Mouse (Mus musculus): ENCODE measurements around the gene Bex1. TPM values are rescaled to one million over a fixed set of nuclear protein-coding genes. Genes with fewer than 3 reads are reported as not detected.

Bex1 gene
- polyA plus RNA-seq, 1 experiment from 2014 or later = 260 TPM

DNA sequence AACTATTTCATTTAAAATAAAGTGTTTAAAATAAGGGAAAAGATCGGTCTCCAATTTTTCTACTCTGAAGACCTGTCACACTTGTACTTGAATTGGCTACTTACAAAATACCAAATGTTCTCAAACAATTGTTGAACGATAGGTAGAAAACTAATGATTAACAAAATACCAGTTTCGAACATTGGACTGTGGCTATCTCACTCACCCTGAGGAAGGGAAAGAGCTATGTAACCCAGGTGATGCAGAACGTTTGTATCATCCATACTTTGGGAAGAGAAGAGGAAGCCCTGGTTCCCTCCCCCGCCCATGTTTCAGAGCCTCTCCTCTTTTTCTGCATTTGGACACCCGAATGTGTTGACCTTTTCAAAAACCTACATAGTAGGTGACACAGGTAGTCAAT is 10.9 kb downstream of the Bex1 start:
- Histone ChIP-seq H3K36me3 (no peaks in the 10 kb centered on the region), H3K4me1 (no peaks in the 10 kb centered on the region), H3K27me3 (ENCODE audit: insufficient read depth, poor library complexity, severe bottlenecking) (no peaks in the 10 kb centered on the region), H3K27ac (no peak overlapping the region), H3K4me3 (no peak overlapping the region), H3K9me3 (no peaks in the 10 kb centered on the region)
- DNase-seq (ENCODE audit: low spot score) = no peak
- 70% methylated on average over 6 of the region's 6 CpGs for WGBS

DNA sequence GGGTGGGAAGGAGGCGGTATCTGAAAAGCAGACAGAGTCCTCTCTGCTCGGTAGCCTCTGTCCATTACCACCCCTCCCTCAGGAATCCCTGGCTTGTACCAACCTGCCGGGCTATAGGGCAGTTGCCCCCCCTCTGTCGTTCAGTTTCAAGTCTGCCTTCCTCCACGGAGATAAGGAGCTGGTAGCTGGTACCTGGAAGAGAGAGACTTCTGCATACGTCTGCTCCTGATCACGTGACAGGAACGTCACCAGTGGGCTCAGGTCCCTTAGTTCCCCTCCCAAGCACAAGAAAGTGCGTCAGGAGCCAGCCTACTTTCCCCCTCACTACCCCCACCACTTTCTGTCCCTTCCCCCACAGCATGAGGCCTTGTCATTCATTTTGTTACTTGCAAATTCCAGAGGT is 11.6 kb downstream of the Bex1 start, which contains the start of gene Tceal5:
Gene Tceal5, minus strand, starts transcription at position 213 of the 403 bp plus-strand sequence.
- Histone ChIP-seq H3K4me1 (no peaks in the 10 kb centered on the region), H3K27me3 (ENCODE audit: insufficient read depth, poor library complexity, severe bottlenecking) (no peaks in the 10 kb centered on the region), H3K9me3 (no peaks in the 10 kb centered on the region), H3K27ac (peak within 1 kb of the TSS; percentile 73), H3K4me3 (peak within 1 kb of the TSS; percentile 57), H3K36me3 (no peaks in the 10 kb centered on the region)
- peak; percentile 88 for DNase-seq (ENCODE audit: low spot score)
- WGBS = 23% methylated on average over 9 of the region's 9 CpGs

DNA sequence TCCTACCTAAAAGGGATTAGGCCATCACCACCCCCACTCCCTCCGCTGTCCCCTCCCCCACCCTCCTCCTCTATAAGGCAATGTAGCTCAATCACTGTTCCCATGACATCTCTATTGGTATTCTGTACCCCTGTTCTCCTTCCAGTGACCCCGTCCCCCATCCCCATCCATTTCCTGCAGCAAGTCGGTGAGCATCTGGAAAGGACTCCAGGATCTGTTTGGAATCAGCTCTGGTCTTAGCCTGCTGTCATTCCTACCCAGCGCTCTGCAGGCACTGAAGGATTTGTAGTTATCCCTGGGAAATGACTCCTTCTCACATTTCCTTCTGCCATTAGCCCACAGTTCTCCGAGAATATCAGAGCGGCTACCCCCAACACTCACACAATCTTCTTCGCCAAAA is 12.1 kb downstream of the Bex1 start:
- Histone ChIP-seq H3K27me3 (ENCODE audit: insufficient read depth, poor library complexity, severe bottlenecking) (no peaks in the 10 kb centered on the region), H3K4me3 (peak overlapping the region; percentile 57), H3K4me1 (no peaks in the 10 kb centered on the region), H3K27ac (peak overlapping the region; percentile 73), H3K9me3 (no peaks in the 10 kb centered on the region), H3K36me3 (no peaks in the 10 kb centered on the region)
- DNase-seq (ENCODE audit: low spot score) = peak; percentile 74
- 24% methylated on average over 7 of the region's 7 CpGs for WGBS

DNA sequence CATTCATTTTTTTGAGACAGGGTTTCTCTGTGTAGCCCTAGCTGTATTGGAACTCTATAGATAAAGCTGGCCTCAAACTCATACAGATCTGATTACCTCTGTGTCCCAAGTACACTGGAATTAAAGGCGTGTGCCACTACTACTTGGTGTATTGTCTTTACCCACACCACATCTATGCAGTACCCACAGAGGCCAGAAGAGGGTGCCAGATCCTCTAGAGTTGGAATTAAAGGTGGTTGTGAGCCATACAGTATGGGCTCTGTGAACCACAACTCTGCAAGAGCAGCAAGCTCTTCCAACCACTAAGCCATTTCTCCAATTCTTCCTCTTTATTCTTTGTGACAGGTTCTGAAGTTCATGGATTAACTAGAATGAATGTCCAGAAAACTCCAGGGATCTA is 18.4 kb downstream of the Bex1 start:
- Histone ChIP-seq H3K36me3 (no peaks in the 10 kb centered on the region), H3K27ac (no peak overlapping the region), H3K9me3 (no peaks in the 10 kb centered on the region), H3K4me3 (no peak overlapping the region), H3K27me3 (ENCODE audit: insufficient read depth, poor library complexity, severe bottlenecking) (no peaks in the 10 kb centered on the region), H3K4me1 (no peaks in the 10 kb centered on the region)
- 63% methylated on average over 1 of the region's 1 CpGs for WGBS
- DNase-seq (ENCODE audit: low spot score) = no peak

DNA sequence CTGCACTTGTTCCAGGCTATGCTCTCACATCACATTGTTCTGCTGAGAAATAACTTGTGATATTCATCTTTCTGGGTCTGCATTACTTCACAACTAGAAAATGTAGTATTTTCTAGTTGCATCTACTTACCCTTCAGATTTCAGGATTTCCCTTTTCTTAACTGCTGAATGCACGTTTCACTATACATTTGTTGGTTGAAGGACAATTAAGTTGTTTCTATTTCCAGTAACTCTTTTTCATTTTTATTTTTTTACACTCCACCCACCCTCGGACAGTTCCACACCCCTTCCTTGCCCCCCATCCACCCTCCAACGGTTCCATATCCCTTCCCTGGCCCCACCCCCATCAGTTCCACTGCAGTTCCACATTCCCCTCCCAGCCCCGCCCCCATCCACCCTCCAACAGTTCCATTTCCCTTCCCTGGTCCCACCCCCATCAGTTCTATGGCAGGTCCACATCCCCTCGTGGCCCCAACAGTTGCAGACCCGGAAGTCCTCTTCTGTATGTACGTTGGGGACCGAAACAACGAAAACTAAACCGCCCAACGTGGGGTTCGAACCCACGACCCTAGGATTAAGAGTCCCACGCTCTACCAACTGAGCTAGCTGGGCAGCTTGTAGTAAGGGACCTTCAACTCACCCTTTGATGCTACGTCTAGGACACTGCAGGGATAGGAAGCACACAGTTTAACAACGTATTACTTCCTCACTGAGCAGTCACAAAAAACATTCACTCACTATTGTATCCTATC is 19.9 kb downstream of the Bex1 start:
- DNase-seq (ENCODE audit: low spot score) = no peak
- H3K9me3 ChIP-seq = no peaks in the 10 kb centered on the region
- no peaks in the 10 kb centered on the region for H3K27me3 ChIP-seq (ENCODE audit: insufficient read depth, poor library complexity, severe bottlenecking)
- no peak overlapping the region for H3K4me3 ChIP-seq
- no peaks in the 10 kb centered on the region for H3K4me1 ChIP-seq
- H3K27ac ChIP-seq = no peak overlapping the region
- H3K36me3 ChIP-seq = no peaks in the 10 kb centered on the region
- WGBS = 81% methylated on average over 16 of the region's 16 CpGs

DNA sequence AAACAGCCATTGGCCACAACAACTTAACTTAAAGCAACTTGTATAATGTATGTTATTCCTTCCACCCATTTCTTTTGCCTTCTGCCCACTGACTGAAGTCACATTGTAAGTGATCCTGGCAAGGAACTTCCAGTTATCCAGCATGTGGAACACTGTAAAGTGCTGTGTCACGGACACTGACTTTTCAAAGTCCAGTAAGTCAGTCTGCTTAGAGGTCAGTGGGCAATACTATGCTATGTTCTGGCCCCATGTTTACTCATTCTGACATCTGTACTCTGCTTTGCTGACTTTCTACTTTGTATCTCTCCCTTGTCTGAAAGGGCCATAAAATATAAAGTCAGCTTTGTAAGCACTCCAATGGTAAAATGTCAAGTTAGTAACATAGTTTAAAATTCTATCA is 32.2 kb downstream of the Bex1 start:
- Histone ChIP-seq H3K27me3 (ENCODE audit: insufficient read depth, poor library complexity, severe bottlenecking) (no peaks in the 10 kb centered on the region), H3K4me3 (no peak overlapping the region), H3K27ac (no peak overlapping the region), H3K9me3 (no peaks in the 10 kb centered on the region), H3K36me3 (no peaks in the 10 kb centered on the region), H3K4me1 (no peaks in the 10 kb centered on the region)
- 75% methylated on average over 1 of the region's 1 CpGs for WGBS
- no peak for DNase-seq (ENCODE audit: low spot score)

DNA sequence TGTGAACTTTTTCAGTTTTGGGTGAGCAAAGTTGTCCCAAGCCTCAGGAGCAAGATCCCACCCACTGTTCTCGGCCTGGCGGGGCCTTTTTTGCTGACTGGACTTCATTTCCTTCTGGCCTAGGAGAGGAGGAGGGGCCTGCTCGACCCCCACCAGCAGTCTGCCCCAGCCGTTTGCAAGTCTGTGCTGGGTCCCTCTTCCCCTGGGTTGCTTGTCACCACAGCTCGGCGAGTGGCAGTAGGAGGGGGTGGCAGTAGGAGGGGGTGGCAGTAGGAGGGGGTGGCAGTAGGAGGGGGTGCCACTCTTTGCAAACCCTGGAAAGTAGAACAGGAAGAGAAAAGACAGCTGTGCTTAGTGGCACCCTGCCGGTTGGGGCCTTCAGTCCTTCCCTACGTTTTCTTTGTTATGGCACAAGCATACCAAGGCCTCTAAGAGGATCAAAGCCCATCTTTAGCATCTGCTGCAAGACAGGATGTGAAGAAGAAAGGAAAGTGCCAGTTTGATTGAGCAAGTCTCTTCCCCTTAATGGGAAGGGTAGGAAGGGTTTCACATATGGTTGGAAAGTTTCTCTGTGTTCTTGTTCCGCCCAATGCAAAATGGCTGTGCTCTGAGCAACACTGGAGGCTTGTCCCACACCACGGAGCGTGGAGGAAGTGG is 34.3 kb downstream of the Bex1 start:
- no peaks in the 10 kb centered on the region for H3K36me3 ChIP-seq
- H3K9me3 ChIP-seq = no peaks in the 10 kb centered on the region
- 20% methylated on average over 11 of the region's 11 CpGs for WGBS
- no peak overlapping the region for H3K4me3 ChIP-seq
- peak overlapping the region; percentile 47 for H3K27ac ChIP-seq
- DNase-seq (ENCODE audit: low spot score) = no peak
- 0 out of 2 replicates have a peak, but pooled peaks cover 2% of the 10 kb centered on the region for H3K27me3 ChIP-seq (ENCODE audit: insufficient read depth, poor library complexity, severe bottlenecking)
- H3K4me1 ChIP-seq = no peaks in the 10 kb centered on the region

DNA sequence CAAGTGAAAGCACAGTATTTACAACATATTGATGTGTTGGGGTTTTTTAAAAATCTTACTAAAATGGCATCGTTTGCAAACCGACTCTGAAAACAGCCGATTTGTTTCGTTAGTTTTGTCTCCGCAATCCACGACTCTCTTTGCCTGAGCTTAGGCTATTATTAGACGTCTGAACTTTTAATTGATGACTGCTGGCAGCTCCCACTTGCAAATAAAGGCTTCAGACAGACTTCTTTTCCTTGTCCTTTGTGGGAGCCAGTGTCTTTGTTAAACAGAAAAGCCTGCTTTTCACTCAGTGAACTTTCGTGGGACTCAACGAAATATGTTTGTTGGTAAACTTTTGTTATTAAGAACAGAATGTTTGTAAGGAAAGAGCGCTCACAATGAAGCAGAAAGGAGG is 42.5 kb downstream of the Bex1 start:
- DNase-seq (ENCODE audit: low spot score) = no peak
- 0 out of 2 replicates have a peak, but pooled peaks cover 3% of the 10 kb centered on the region for H3K27me3 ChIP-seq (ENCODE audit: insufficient read depth, poor library complexity, severe bottlenecking)
- no peaks in the 10 kb centered on the region for H3K9me3 ChIP-seq
- peak overlapping the region; percentile 90 for H3K27ac ChIP-seq
- H3K4me3 ChIP-seq = peak overlapping the region; percentile 65
- no peaks in the 10 kb centered on the region for H3K4me1 ChIP-seq
- WGBS = 27% methylated on average over 10 of the region's 10 CpGs
- H3K36me3 ChIP-seq = no peaks in the 10 kb centered on the region

DNA sequence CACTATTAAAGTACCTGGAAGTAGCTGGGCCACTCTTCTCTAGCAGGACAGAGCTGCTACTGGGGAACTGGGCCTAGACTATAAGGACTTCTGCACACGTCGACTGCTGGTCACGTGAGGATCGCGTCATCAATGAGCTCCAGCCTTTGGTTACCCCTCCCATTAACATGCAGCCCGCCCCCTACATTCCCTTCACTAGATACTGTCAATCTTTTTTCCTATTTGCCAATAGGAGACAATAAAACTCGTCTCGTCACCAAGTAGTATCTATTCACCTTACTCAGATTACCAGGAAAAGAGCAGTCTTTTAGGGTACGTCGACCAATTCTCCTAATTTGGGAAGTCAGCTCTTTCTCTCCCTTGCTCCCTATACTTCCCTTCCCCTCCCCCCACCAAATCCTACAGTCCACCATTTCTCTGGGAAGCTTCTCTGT is 43.2 kb downstream of the Bex1 start, which contains the start of gene Tceal8:
Gene Tceal8, minus strand, starts transcription at position 225 of the 434 bp plus-strand sequence.
- Histone ChIP-seq H3K9me3 (no peaks in the 10 kb centered on the region), H3K4me1 (no peaks in the 10 kb centered on the region), H3K4me3 (peak within 1 kb of the TSS; percentile 65), H3K27ac (peak within 1 kb of the TSS; percentile 90), H3K27me3 (ENCODE audit: insufficient read depth, poor library complexity, severe bottlenecking) (0 out of 2 replicates have a peak, but pooled peaks cover 3% of the 10 kb centered on the region), H3K36me3 (no peaks in the 10 kb centered on the region)
- 9% methylated on average over 10 of the region's 10 CpGs for WGBS
- DNase-seq (ENCODE audit: low spot score) = peak; percentile 94

DNA sequence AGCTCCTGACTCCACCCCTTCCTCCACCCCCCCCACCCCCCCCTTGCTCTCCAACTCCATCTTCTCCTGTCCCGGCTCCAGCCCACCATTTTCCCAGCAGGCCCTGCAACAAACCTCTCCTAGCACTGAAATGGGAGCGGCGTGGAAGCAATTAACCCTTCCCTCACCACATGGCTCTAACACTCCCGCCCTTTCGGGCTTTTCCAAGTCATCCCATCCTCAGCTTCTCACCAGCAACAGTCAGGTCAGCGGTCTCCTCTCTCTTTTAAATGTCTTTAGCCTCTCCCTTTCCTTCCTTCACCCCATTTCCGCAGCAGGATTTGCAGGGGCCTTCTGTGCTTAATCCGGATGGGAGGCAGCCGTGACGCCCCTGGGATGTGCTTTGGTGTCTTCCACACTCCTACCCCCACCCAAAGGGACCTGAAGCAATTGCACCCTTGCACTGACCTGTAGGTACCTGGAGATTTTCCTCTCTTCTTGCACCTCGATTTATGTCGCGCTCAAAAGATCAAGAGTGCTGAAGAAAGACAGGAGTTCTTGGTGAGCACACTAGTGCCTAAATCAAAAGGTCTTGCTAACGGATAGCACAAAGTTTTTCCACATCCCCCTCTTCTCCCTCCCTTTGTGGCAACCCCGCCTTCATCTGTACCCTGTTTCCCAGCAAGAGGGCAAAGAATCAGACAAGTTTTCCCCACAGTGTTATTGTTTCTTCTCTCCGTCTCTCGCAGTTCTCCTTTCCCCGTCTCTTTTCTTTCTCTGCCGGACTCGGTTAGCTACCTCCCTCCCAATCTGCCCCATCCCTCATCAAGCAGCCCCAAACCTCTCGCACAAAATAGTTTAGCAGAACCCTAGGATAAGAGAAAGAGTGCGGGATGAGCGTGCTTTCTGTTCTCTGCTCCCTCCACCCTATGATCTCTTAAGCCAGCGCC is 43.9 kb downstream of the Bex1 start:
- DNase-seq (ENCODE audit: low spot score) = peak; percentile 84
- Histone ChIP-seq H3K9me3 (no peaks in the 10 kb centered on the region), H3K36me3 (no peaks in the 10 kb centered on the region), H3K4me1 (no peaks in the 10 kb centered on the region), H3K27ac (peak overlapping the region; percentile 90), H3K27me3 (ENCODE audit: insufficient read depth, poor library complexity, severe bottlenecking) (0 out of 2 replicates have a peak, but pooled peaks cover 3% of the 10 kb centered on the region), H3K4me3 (peak overlapping the region; percentile 65)
- WGBS = 20% methylated on average over 24 of the region's 24 CpGs

DNA sequence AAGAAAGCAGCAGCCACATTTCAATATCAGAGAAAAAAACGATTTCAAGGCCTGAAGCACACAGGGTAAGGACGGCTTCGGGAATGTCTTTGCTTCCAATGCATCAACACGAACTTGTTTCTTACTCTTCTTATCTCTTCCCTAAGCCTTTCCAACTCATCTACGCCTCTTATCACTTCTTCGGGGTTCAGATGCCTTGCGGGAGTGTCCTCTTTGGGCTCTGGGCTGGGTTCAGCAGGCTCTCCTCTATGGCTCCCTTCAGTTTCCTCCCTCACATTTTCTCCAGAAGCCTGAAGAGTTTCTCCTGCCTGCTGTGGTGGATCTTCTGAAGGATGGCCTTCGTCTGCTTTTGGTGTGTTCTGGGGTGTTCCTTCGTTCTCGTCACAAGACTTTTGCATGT is 44.7 kb downstream of the Bex1 start:
- 40% methylated on average over 10 of the region's 10 CpGs for WGBS
- DNase-seq (ENCODE audit: low spot score) = no peak
- peak overlapping the region; percentile 65 for H3K4me3 ChIP-seq
- H3K36me3 ChIP-seq = no peaks in the 10 kb centered on the region
- no peaks in the 10 kb centered on the region for H3K27me3 ChIP-seq (ENCODE audit: insufficient read depth, poor library complexity, severe bottlenecking)
- peak overlapping the region; percentile 90; the same call in 1 of the 2 replicates for H3K27ac ChIP-seq
- H3K9me3 ChIP-seq = no peaks in the 10 kb centered on the region
- no peaks in the 10 kb centered on the region for H3K4me1 ChIP-seq

All from heart, embryonic 10.5 days (tissue).